Mouse (Mus musculus) heart, adult 2 months (tissue): ENCODE measurements around the gene Iqschfp.

Experiments used
- CTCF ChIP-seq: fragments of 200-600 bp; IDR thresholded peaks from 2 replicates; pipeline ENCODE4 v1.8.1; 2022; ENCODE audit warnings: antibody characterized with exemption, mild to moderate bottlenecking, moderate library complexity
- EP300 ChIP-seq: fragments of 200-500 bp; IDR thresholded peaks from 2 replicates; pipeline ENCODE4 v1.6.1; 2011; ENCODE audit warnings: low read depth, low read length, control low read depth; ENCODE audit not compliant: insufficient read depth
- POLR2A ChIP-seq: fragments of 200-500 bp; IDR thresholded peaks from 2 replicates; pipeline ENCODE4 v1.6.1; 2011; ENCODE audit warnings: mild to moderate bottlenecking, low read depth, low read length, control low read depth; ENCODE audit not compliant: insufficient read depth

DNA sequence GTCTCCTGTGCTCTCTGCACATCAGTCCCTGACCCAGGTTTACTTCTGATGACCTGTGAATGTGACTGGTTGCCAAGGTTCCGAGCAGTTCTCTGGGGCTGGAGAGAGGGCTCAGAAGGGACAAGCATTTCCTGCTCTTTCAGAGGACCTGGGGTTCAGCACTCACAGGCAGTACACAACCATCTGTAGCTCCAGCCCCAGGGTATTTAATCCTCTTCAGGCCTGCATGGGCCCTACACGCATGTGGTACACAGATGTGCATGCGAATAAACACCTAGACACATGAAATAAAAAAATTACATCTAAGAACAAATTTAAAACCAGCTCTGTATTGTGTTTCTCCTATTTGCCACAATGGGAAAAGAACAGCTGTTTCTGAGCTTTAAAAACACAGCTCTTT lies 676.1 kb downstream of the Iqschfp start:
- TF ChIP-seq EP300, result no peak
- TF ChIP-seq CTCF, result no peak
- TF ChIP-seq POLR2A, result no peak
